Comparison of ENCODE assay signal across 8 mouse cellular contexts in the genomic region with DNA sequence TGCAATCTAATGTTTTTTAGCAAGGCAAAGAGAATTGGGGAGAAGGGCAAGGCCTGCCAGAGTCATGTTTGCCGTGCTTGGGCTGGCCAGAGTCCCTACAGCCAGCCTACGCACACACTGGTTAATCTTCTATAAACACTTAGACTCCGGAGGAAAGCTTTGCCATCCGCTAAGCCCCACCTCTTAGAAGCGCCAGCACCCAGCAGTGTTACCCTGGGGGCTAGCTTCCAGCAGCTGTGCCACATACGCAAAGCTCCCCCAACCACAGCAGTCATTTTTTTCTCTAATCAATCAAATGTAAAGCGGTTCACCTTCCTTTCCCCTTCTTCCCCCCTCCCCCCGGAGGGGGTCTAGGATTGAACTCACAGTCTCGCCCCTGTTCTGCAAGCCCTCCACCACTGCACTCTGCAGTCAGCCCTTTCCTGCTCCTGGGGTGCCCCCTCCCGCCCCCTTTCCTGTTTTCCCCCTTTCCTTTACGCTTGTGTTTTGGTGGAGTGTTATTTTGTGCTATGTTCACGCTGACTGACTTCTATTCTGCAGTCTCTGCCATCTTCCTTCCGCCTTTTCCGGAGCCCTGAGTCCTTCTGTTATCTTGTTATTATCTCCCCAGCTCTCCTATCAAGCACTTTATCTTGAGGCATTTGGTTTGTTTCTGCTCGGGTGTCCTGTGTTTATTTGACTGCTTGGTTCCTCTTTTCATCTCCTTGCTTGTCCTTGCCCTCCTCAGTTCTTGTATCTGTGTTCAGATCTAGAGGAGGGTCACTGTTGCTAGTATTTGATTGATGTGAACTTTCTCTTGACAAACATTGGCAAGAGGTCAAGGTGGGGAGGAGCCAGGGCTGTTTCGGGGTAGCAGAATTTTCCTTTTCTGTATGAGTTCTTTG. TPM values are rescaled to one million over a fixed set of nuclear protein-coding genes. Genes with fewer than 3 reads are reported as not detected.
DNase-seq lines count a peak whose midpoint lies in the region; ATAC-seq lines count a peak whose summit lies in the region.

No protein-coding gene starts in this region.

- H3K4me2 ChIP-seq in embryonic facial prominence, embryonic 15.5 days (replicated peaks) = peak overlapping the region; percentile 30
- H3K4me2 ChIP-seq in kidney, embryonic 15.5 days = peak overlapping the region; percentile 43

- no peaks in the 10 kb centered on the region for H3K79me2 ChIP-seq in macrophage (ENCODE audit: inconsistent target)

- no peaks in the 10 kb centered on the region for H3K27me3 ChIP-seq in embryonic facial prominence, embryonic 15.5 days
- no peaks in the 10 kb centered on the region for H3K27me3 ChIP-seq in kidney, embryonic 15.5 days

- no peak overlapping the region for H3K9ac ChIP-seq in embryonic facial prominence, embryonic 15.5 days
- 0 out of 2 replicates have a peak overlapping the region, but pooled peaks have one; percentile 14 for H3K9ac ChIP-seq in kidney, embryonic 15.5 days

- no peak overlapping the region; the same call in 1 of the 2 replicates for H3K27ac ChIP-seq in embryonic facial prominence, embryonic 15.5 days (replicated peaks)
- peak overlapping the region; percentile 16; the same call in 1 of the 2 replicates for H3K27ac ChIP-seq in kidney, embryonic 15.5 days
- peak overlapping the region; percentile 72 for H3K27ac ChIP-seq in macrophage

- H3K36me3 ChIP-seq in embryonic facial prominence, embryonic 15.5 days = no peaks in the 10 kb centered on the region
- H3K36me3 ChIP-seq in kidney, embryonic 15.5 days = no peaks in the 10 kb centered on the region
- H3K36me3 ChIP-seq in macrophage (ENCODE audit: inconsistent target) = no peaks in the 10 kb centered on the region

- H3K4me1 ChIP-seq in embryonic facial prominence, embryonic 15.5 days = peaks cover 32% of the 10 kb centered on the region
- H3K4me1 ChIP-seq in kidney, embryonic 15.5 days = peaks cover 34% of the 10 kb centered on the region

- WGBS in embryonic facial prominence, embryonic 15.5 days = 15% methylated on average over 16 of the region's 16 CpGs
- WGBS in kidney, embryonic 15.5 days = 8% methylated on average over 16 of the region's 16 CpGs
- 1% methylated on average over 14 of the region's 16 CpGs for WGBS in macrophage (ENCODE audit: missing documents)

- no peak for ATAC-seq in embryonic facial prominence, embryonic 15.5 days (ENCODE audit: insufficient number of reproducible peaks, low FRiP score, low TSS enrichment, low read depth)
- no peak for ATAC-seq in kidney, embryonic 15.5 days (replicated peaks; ENCODE audit: low FRiP score)
- ATAC-seq in megakaryocyte-erythroid progenitor cell, adult 5-6 weeks (replicated peaks; ENCODE audit: low FRiP score, low TSS enrichment, poor library complexity, severe bottlenecking) = no peak

- no peaks in the 10 kb centered on the region for H3K9me3 ChIP-seq in embryonic facial prominence, embryonic 15.5 days (replicated peaks)
- H3K9me3 ChIP-seq in kidney, embryonic 15.5 days (replicated peaks) = no peaks in the 10 kb centered on the region

- 0 out of 2 replicates have a peak overlapping the region, but pooled peaks have one; percentile 3 for H3K4me3 ChIP-seq in embryonic facial prominence, embryonic 15.5 days (replicated peaks)
- no peak overlapping the region; the same call in 1 of the 2 replicates for H3K4me3 ChIP-seq in kidney, embryonic 15.5 days (replicated peaks)
- H3K4me3 ChIP-seq in macrophage (ENCODE audit: inconsistent target) = no peak overlapping the region

- DNase-seq in 3T3-L1 (ENCODE audit: low read depth, low spot score) = peak; percentile 33
- DNase-seq in B cell, adult 2 months = peak; percentile 57 to 63
- DNase-seq in thymus, postnatal 36 days = peak; percentile 26 to 34
- DNase-seq in frontal cortex, postnatal 25 days (ENCODE audit: low spot score in 2 of 2) = no peak

RNA-seq across cellular contexts. Expression of gene Spocd1, which starts 15.0 kb away (rescaled TPM):
- 0.23 and 0.28 TPM in 2 replicates for polyA plus RNA-seq in embryonic facial prominence, embryonic 15.5 days (2015; fragmentation: Nextera tagmentation; extraction: Ambion mirVana)
- not detected in 2 replicates for polyA plus RNA-seq in kidney, embryonic 15.5 days (2015; fragmentation: Nextera tagmentation; extraction: Ambion mirVana)
- total RNA-seq in macrophage (2018; cell fraction: chromatin; rRNA removed) = not detected
- total RNA-seq in macrophage (2018; cell fraction: cytosol; rRNA removed) = not detected
- not detected for total RNA-seq in macrophage (2018; cell fraction: nucleus; rRNA removed)
- not detected in 3 replicates for polyA plus RNA-seq in macrophage (2018)
- not detected in 2 replicates for total RNA-seq in megakaryocyte-erythroid progenitor cell, adult 5-6 weeks (2014; fragmentation: Nextera tagmentation)
- not detected in 2 replicates for total RNA-seq in megakaryocyte-erythroid progenitor cell, adult 5-6 weeks (2017)

Comparison
In these comparisons a context has a peak if more than half of its experiments do, and no peak if none do; other contexts are left out.
1. DNase-seq: peak in 3T3-L1 (single experiment), B cell, adult 2 months (2 of 2) and thymus, postnatal 36 days (2 of 2); none in frontal cortex, postnatal 25 days (0 of 2).